Mouse (Mus musculus) ovary, adult 10 weeks (tissue): ENCODE data around the gene Myo9a. TPM values are rescaled to one million over a fixed set of nuclear protein-coding genes. Genes with fewer than 3 reads are reported as not detected.

Experiments used
- polyA plus RNA-seq: library from polyadenylated mRNA; stranded (reverse); fragments of 350-450 nt; fragmentation: Illumina TruSeq; extraction: RNeasy Lipid Tissue Mini Kit (QIAGEN cat#74804); gene quantifications from one replicate; pipeline ENCODE4 v1.2.3, GENCODE M21; 2014

Myo9a gene
- 71.8 TPM for polyA plus RNA-seq

GRCm38 (mm10) chr9:59750267-59751065 is at the start of gene Myo9a, which contains the start of gene Senp8:
Myo9a (plus strand) TSS chr9:59750896.
Senp8 (minus strand) TSS chr9:59750710.

GRCm38 (mm10) chr9:59960559-59960958 is 209.9 kb downstream of the Myo9a start, which contains the start of gene Nr2e3:
Nr2e3 (minus strand) TSS chr9:59960659.

Other genes starting within 250 kb of the Myo9a start
- 31.2 TPM for gene Hexa, start 211.4 kb upstream of the Myo9a start, polyA plus RNA-seq
- gene Tmem202, start 211.0 kb upstream of the Myo9a start, polyA plus RNA-seq, result 0.86 TPM
- not detected for gene Celf6, start 173.0 kb upstream of the Myo9a start, polyA plus RNA-seq
- gene Parp6, start 133.6 kb upstream of the Myo9a start, polyA plus RNA-seq, result 17.6 TPM
- 28.9 TPM for gene Pkm, start 94.5 kb upstream of the Myo9a start, polyA plus RNA-seq
- 1.1 TPM for gene Gramd2, start 70.8 kb upstream of the Myo9a start, polyA plus RNA-seq
- gene Senp8, start 186 bp upstream of the Myo9a start, polyA plus RNA-seq, result 37.4 TPM
- 0.68 TPM for gene Nr2e3, start 209.8 kb downstream of the Myo9a start, polyA plus RNA-seq